Comparison of ENCODE assay signal across 17 mouse cellular contexts in the genomic region with DNA sequence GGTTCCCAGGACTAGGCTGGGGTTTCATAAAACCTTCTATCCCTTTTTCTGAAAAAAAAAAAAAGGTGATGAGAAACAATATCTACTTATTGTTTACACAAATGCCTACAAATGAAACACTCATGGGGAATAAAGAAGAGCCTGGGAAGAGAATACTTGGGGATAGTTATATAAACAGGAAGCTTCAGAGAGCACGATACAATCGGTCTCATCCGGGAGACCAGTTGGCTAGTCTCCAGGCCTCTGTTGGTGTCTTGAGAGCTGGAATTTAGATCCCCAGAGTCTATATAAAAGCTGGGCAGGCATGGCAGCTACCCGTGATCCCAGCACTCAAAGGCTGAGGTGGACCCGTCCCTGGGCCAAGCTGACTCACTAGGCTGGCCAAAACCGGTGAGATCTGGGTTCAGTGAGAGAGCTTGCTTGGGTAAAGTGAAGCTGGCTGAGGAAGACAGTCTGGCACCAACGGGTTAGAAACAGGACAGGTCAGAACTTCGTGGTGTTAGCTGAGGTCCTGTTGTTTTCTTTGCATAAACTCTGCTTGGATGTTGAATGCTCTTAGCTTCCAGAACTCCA.
DNase-seq lines count a peak whose midpoint lies in the region; ATAC-seq and TF ChIP-seq lines count a peak whose summit lies in the region.
"Had no signal": no experiment of that assay in that cellular context is flagged by ENCODE, and none has a peak within 500 bp of the region (broad histone marks: within the 10 kb centered on the region; RNA-seq: fewer than 3 reads in every experiment).

No protein-coding gene starts in this region.

- 64% methylated on average over 8 of the region's 8 CpGs for WGBS in kidney, adult 2 months
- WGBS in lung, postnatal 0 days, result 42% methylated on average over 8 of the region's 8 CpGs

- TF ChIP-seq POLR2A in kidney, adult 2 months (IDR thresholded peaks at IDR 0.05; ENCODE audit: low read depth, low read length), result no peak

- H3K4me3 ChIP-seq in kidney, adult 2 months (ENCODE audit: insufficient read depth, low read depth, low read length), result no peak overlapping the region
- H3K4me3 ChIP-seq in lung, postnatal 0 days (ENCODE audit: low read depth, low read length), result no peak overlapping the region
- H3K4me3 ChIP-seq: embryonic facial prominence, embryonic 10.5 days; forebrain, embryonic 12.5 days; hindbrain, embryonic 12.5 days; limb, embryonic 10.5 days; liver, embryonic 12.5 days; midbrain, embryonic 12.5 days; myocyte had no signal

- H3K4me1 ChIP-seq in kidney, adult 2 months (ENCODE audit: control insufficient read depth, insufficient read depth, low read length), result no peaks in the 10 kb centered on the region
- H3K4me1 ChIP-seq in lung, postnatal 0 days (ENCODE audit: insufficient read depth, low read depth, low read length), result no peaks in the 10 kb centered on the region
- H3K4me1 ChIP-seq: embryonic facial prominence, embryonic 10.5 days; forebrain, embryonic 12.5 days; hindbrain, embryonic 12.5 days; limb, embryonic 10.5 days; liver, embryonic 12.5 days; midbrain, embryonic 12.5 days had no signal

- H3K27me3 ChIP-seq in kidney, adult 2 months (replicated peaks; ENCODE audit: control insufficient read depth, insufficient read depth, low read length), result no peaks in the 10 kb centered on the region
- no peaks in the 10 kb centered on the region for H3K27me3 ChIP-seq in lung, postnatal 0 days (replicated peaks; ENCODE audit: insufficient read depth, low read length)
- H3K27me3 ChIP-seq: forebrain, embryonic 12.5 days; hindbrain, embryonic 12.5 days; liver, embryonic 12.5 days; midbrain, embryonic 12.5 days had no signal

- peak; percentile 60 for TF ChIP-seq EP300 in lung, postnatal 0 days (IDR thresholded peaks at IDR 0.05)

- no peak overlapping the region for H3K4me2 ChIP-seq in lung, postnatal 0 days (replicated peaks; ENCODE audit: low read depth, low read length)
- H3K4me2 ChIP-seq: forebrain, embryonic 12.5 days; hindbrain, embryonic 12.5 days; liver, embryonic 12.5 days; midbrain, embryonic 12.5 days had no signal

- H3K36me3 ChIP-seq in kidney, adult 2 months (ENCODE audit: control insufficient read depth, insufficient read depth, low read length), result no peaks in the 10 kb centered on the region
- H3K36me3 ChIP-seq in lung, postnatal 0 days (ENCODE audit: insufficient read depth, low read length), result no peaks in the 10 kb centered on the region
- H3K36me3 ChIP-seq: embryonic facial prominence, embryonic 10.5 days; forebrain, embryonic 12.5 days; hindbrain, embryonic 12.5 days; limb, embryonic 10.5 days; liver, embryonic 12.5 days; midbrain, embryonic 12.5 days had no signal

- no peak overlapping the region for H3K9ac ChIP-seq in lung, postnatal 0 days (replicated peaks; ENCODE audit: low read depth)
- H3K9ac ChIP-seq: forebrain, embryonic 12.5 days; hindbrain, embryonic 12.5 days; liver, embryonic 12.5 days; midbrain, embryonic 12.5 days had no signal

- peak; percentile 35; the same call in 1 of the 2 replicates for ATAC-seq in lung, postnatal 0 days
- ATAC-seq: intestine, embryonic 16.5 days; liver, embryonic 12.5 days had no signal

- no peak for TF ChIP-seq CTCF in kidney, adult 2 months (conservative IDR thresholded peaks at IDR 0.05; ENCODE audit: insufficient read depth, insufficient read length, low read depth, low read length)
- TF ChIP-seq CTCF in lung, postnatal 0 days (IDR thresholded peaks at IDR 0.05), result no peak

- H3K27ac ChIP-seq in kidney, adult 2 months (ENCODE audit: insufficient read depth, low read depth, low read length), result no peak overlapping the region
- H3K27ac ChIP-seq in lung, postnatal 0 days (ENCODE audit: low read length), result no peak overlapping the region
- H3K27ac ChIP-seq: embryonic facial prominence, embryonic 10.5 days; forebrain, embryonic 12.5 days; hindbrain, embryonic 12.5 days; limb, embryonic 10.5 days; liver, embryonic 12.5 days; midbrain, embryonic 12.5 days had no signal

- H3K9me3 ChIP-seq in lung, postnatal 0 days (ENCODE audit: low read length), result no peaks in the 10 kb centered on the region
- H3K9me3 ChIP-seq: embryonic facial prominence, embryonic 10.5 days; forebrain, embryonic 12.5 days; hindbrain, embryonic 12.5 days; limb, embryonic 10.5 days; liver, embryonic 12.5 days; midbrain, embryonic 12.5 days had no signal

- DNase-seq in cerebellum, postnatal 10 days, result peak; percentile 15 to 22
- no peak for DNase-seq in cerebellum, adult 11-12 months
- DNase-seq in kidney, adult 2 months, result peak; percentile 3
- no peak for DNase-seq in kidney, adult 11 months
- peak; percentile 15 for DNase-seq in Muller cell, postnatal 12 days (ENCODE audit: inconsistent ontology term)
- DNase-seq in lung, postnatal 0 days (ENCODE audit: low spot score), result peak; percentile 60
- DNase-seq in urinary bladder, postnatal 25 days (ENCODE audit: low spot score), result no peak
- no peak for DNase-seq in urinary bladder, adult 18-20 months (ENCODE audit: low spot score in 2 of 2)
- DNase-seq: cerebellum, adult 11 months had no signal

Comparison
In these comparisons a context has a peak if more than half of its experiments do, and no peak if none do; other contexts are left out.
1. DNase-seq: peak in cerebellum, postnatal 10 days (2 of 2), kidney, adult 2 months (single experiment), Muller cell, postnatal 12 days (single experiment) and lung, postnatal 0 days (single experiment); none in cerebellum, adult 11-12 months (single experiment), kidney, adult 11 months (single experiment), urinary bladder, postnatal 25 days (single experiment) and urinary bladder, adult 18-20 months (0 of 2).